Mouse (Mus musculus) lung, adult 2 months (tissue): ENCODE results near the gene Ythdf1.

Experiments
- CTCF ChIP-seq: fragments of 200-500 bp; IDR thresholded peaks from 2 replicates; pipeline ENCODE4 v1.5.1; 2011; ENCODE audit warnings: mild to moderate bottlenecking, low read length, control low read depth; ENCODE audit not compliant: insufficient read depth
- POLR2A ChIP-seq: fragments of 200-500 bp; IDR thresholded peaks from 2 replicates; pipeline ENCODE4 v1.6.1; 2011; ENCODE audit warnings: low read depth, mild to moderate bottlenecking, control low read depth, low read length, borderline replicate concordance; ENCODE audit errors: extremely low read depth

GRCm38 (mm10) chr2:180967010-180967763 lies 46.4 kb upstream of the Ythdf1 start, which contains the start of gene Arfgap1:
- no peak for TF ChIP-seq CTCF
- TF ChIP-seq POLR2A, result peak; percentile 88
